Comparison of ENCODE assay signal across 26 mouse cellular contexts in the genomic region with DNA sequence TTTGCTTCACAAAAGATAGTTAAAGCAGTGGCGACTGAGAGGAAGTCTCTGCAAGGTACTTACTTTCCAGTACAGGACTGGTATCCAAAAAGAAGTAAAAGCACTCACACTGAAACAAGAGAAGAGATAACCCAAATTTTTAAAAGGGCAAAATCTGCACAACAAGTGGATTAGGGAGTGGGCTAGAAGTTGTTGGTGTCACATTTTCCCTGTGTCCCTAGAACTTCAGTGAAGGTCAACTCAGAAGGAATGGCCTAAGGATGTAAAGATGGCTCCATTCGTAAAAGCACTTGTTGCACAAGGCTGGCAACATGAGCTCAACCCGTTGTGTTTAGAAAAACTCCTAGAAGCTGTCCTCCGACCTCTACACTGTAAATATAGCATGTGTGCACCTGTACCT.
"Had no signal": no experiment of that assay in that cellular context is flagged by ENCODE, and none has a peak within 500 bp of the region (broad histone marks: within the 10 kb centered on the region; RNA-seq: fewer than 3 reads in every experiment).

No protein-coding gene starts in this region.

- H3K9ac ChIP-seq: embryonic facial prominence, embryonic 12.5 days; embryonic facial prominence, embryonic 13.5 days; embryonic facial prominence, embryonic 15.5 days; forebrain, embryonic 12.5 days; forebrain, embryonic 13.5 days; forebrain, embryonic 15.5 days; forebrain, postnatal 0 days had no signal

- H3K27me3 ChIP-seq: embryonic facial prominence, embryonic 12.5 days; embryonic facial prominence, embryonic 13.5 days; embryonic facial prominence, embryonic 15.5 days; forebrain, embryonic 12.5 days; forebrain, embryonic 13.5 days; forebrain, embryonic 15.5 days had no signal

- DNase-seq: cerebellum, postnatal 14 days; cerebellum, postnatal 25 days; cerebellum, postnatal 36 days; embryo, embryonic 11 days; forebrain, postnatal 0 days; gastrocnemius, adult 2 months; gastrocnemius, postnatal 10 days; gastrocnemius, postnatal 14 days; gastrocnemius, postnatal 25 days; gastrocnemius, postnatal 36 days; heart, adult 11 months; heart, adult 18-20 months; heart, adult 2 months had no signal

- H3K4me3 ChIP-seq: embryonic facial prominence, embryonic 10.5 days; embryonic facial prominence, embryonic 12.5 days; embryonic facial prominence, embryonic 13.5 days; embryonic facial prominence, embryonic 15.5 days; erythroblast, embryonic 14.5 days; forebrain, embryonic 10.5 days; forebrain, embryonic 12.5 days; forebrain, embryonic 13.5 days; forebrain, embryonic 15.5 days; gastrocnemius, adult 2 months; heart, adult 2 months; heart, embryonic 10.5 days had no signal

- ATAC-seq: forebrain, embryonic 13.5 days; forebrain, embryonic 14.5 days; forebrain, embryonic 15.5 days; forebrain, embryonic 16.5 days; forebrain, postnatal 0 days had no signal

- H3K4me1 ChIP-seq: embryonic facial prominence, embryonic 10.5 days; embryonic facial prominence, embryonic 12.5 days; embryonic facial prominence, embryonic 13.5 days; embryonic facial prominence, embryonic 15.5 days; forebrain, embryonic 10.5 days; forebrain, embryonic 12.5 days; forebrain, embryonic 13.5 days; forebrain, embryonic 15.5 days; heart, embryonic 10.5 days had no signal

- H3K27ac ChIP-seq: embryonic facial prominence, embryonic 10.5 days; embryonic facial prominence, embryonic 12.5 days; embryonic facial prominence, embryonic 13.5 days; embryonic facial prominence, embryonic 15.5 days; forebrain, embryonic 10.5 days; forebrain, embryonic 12.5 days; forebrain, embryonic 13.5 days; forebrain, embryonic 15.5 days; gastrocnemius, adult 2 months; heart, adult 2 months; heart, embryonic 10.5 days had no signal

- H3K36me3 ChIP-seq: embryonic facial prominence, embryonic 12.5 days; embryonic facial prominence, embryonic 13.5 days; embryonic facial prominence, embryonic 15.5 days; forebrain, embryonic 12.5 days; forebrain, embryonic 15.5 days; heart, embryonic 10.5 days had no signal

- H3K4me2 ChIP-seq: embryonic facial prominence, embryonic 12.5 days; embryonic facial prominence, embryonic 13.5 days; embryonic facial prominence, embryonic 15.5 days; forebrain, embryonic 12.5 days; forebrain, embryonic 13.5 days; forebrain, embryonic 15.5 days; heart, embryonic 11.5 days had no signal

- H3K9me3 ChIP-seq: embryonic facial prominence, embryonic 10.5 days; embryonic facial prominence, embryonic 12.5 days; embryonic facial prominence, embryonic 13.5 days; embryonic facial prominence, embryonic 15.5 days; forebrain, embryonic 10.5 days; forebrain, embryonic 12.5 days; forebrain, embryonic 13.5 days; forebrain, embryonic 15.5 days; heart, embryonic 10.5 days had no signal
